Mouse (Mus musculus) activated CD4-positive, CD25-positive, alpha-beta regulatory T cell, adult 4 months (primary cell): Measurements from ENCODE around the gene Apold1. TPM values are rescaled to one million over a fixed set of nuclear protein-coding genes. Genes with fewer than 3 reads are reported as not detected.

Experiments used
- polyA plus RNA-seq, 2 experiments: library from polyadenylated mRNA; unstranded; fragments of 100-300 nt; shearing (Covaris generic); gene quantifications; one replicate each; pipeline ENCODE4 v1.2.1; 2017

Apold1 gene
- polyA plus RNA-seq, 2 experiments from 2014 or later, result 0.09 to 0.17 TPM

Other genes with a start within 250 kb of the Apold1 start
- gene Dusp16, start 189.1 kb upstream of the Apold1 start, polyA plus RNA-seq, result 1 to 10 TPM; 1.9 to 2.2 TPM
- 10 to 100 TPM; 26.3 to 31.1 TPM for gene Crebl2, start 151.6 kb upstream of the Apold1 start, polyA plus RNA-seq
- 1 to 10 TPM; 3.3 to 8.7 TPM for gene Gpr19, start 83.1 kb upstream of the Apold1 start, polyA plus RNA-seq
- gene Cdkn1b, start 61.3 kb upstream of the Apold1 start, polyA plus RNA-seq, result 10 to 100 TPM; 38.9 to 48.9 TPM
- 100 to 1,000 TPM; 132 to 161 TPM for gene Ddx47, start 29.9 kb downstream of the Apold1 start, polyA plus RNA-seq
- gene Gprc5a, start 83.9 kb downstream of the Apold1 start, polyA plus RNA-seq, result under 1 TPM; 0.26 to 0.45 TPM
- gene Gprc5d, start 136.6 kb downstream of the Apold1 start, polyA plus RNA-seq, result not detected
- 10 to 100 TPM; 23.6 to 23.8 TPM for gene Fam234b, start 216.3 kb downstream of the Apold1 start, polyA plus RNA-seq
- gene Hebp1, start 216.3 kb downstream of the Apold1 start, polyA plus RNA-seq, result 1 to 10 TPM in 1 of 2 experiments, under 1 TPM in 1; 0.42 to 2.4 TPM